Mouse (Mus musculus) testis, adult 2 months (tissue): ENCODE data around the gene Olfr1286. TPM values are rescaled to one million over a fixed set of nuclear protein-coding genes. Genes with fewer than 3 reads are reported as not detected.

Experiments used
- H3K27ac ChIP-seq: fragments of 200-500 bp; 2 replicates; pipeline ENCODE4 v1.5.1; 2012; ENCODE audit warnings: low read depth, low read length; ENCODE audit not compliant: control insufficient read depth, insufficient read depth
- H3K27me3 ChIP-seq: fragments of 200-500 bp; 2 replicates; pipeline ENCODE4 v1.6.1; 2012; ENCODE audit warnings: mild to moderate bottlenecking, low read length, moderate library complexity; ENCODE audit not compliant: control insufficient read depth, insufficient read depth
- H3K36me3 ChIP-seq: fragments of 200-500 bp; 2 replicates; pipeline ENCODE4 v1.6.1; 2012; ENCODE audit warnings: mild to moderate bottlenecking, low read length; ENCODE audit not compliant: control insufficient read depth, insufficient read depth
- H3K4me1 ChIP-seq: fragments of 200-500 bp; 2 replicates; pipeline ENCODE4 v1.6.1; 2012; ENCODE audit warnings: low read length; ENCODE audit not compliant: control insufficient read depth, insufficient read depth
- H3K4me3 ChIP-seq: fragments of 200-500 bp; 2 replicates; pipeline ENCODE4 v1.5.1; 2012; ENCODE audit warnings: low read depth, mild to moderate bottlenecking, low read length, moderate library complexity, mixed read lengths; ENCODE audit not compliant: control insufficient read depth
- CTCF ChIP-seq: fragments of 200-500 bp; IDR thresholded peaks from 2 replicates; pipeline ENCODE4 v1.5.1; 2012; ENCODE audit warnings: low read depth, mild to moderate bottlenecking, inconsistent platforms, low read length, moderate library complexity; ENCODE audit not compliant: control insufficient read depth, insufficient read depth, insufficient replicate concordance
- POLR2A ChIP-seq: fragments of 200-500 bp; IDR thresholded peaks from 2 replicates; pipeline ENCODE4 v1.6.1; 2012; ENCODE audit warnings: low read depth, mild to moderate bottlenecking, inconsistent platforms, low read length, moderate library complexity; ENCODE audit not compliant: control insufficient read depth
- polyA plus RNA-seq: library from polyadenylated mRNA; depleted of rRNA; stranded (reverse); fragments of >200 nt; gene quantifications from 2 replicates; pipeline ENCODE4 v1.2.3, GENCODE M21; 2012; rRNA removed

The Olfr1286 gene
- polyA plus RNA-seq: not detected in 2 replicates

GRCm38 (mm10) chr2:111422931-111423330, at the start of gene Olfr1286:
Gene Olfr1286, minus strand, starts transcription at chr2:111423115.
- H3K27ac ChIP-seq: no peak within 1 kb of the TSS
- H3K4me3 ChIP-seq: no peak within 1 kb of the TSS
- H3K27me3 ChIP-seq: no peaks in the 10 kb centered on the region
- no peaks in the 10 kb centered on the region for H3K4me1 ChIP-seq
- no peaks in the 10 kb centered on the region for H3K36me3 ChIP-seq
- TF ChIP-seq POLR2A (no peak), CTCF (no peak)

GRCm38 (mm10) chr2:111448842-111449241, 25.9 kb upstream of the Olfr1286 start, which contains the start of gene Olfr1287:
Gene Olfr1287, plus strand, starts transcription at chr2:111449142.
- no peaks in the 10 kb centered on the region for H3K4me1 ChIP-seq
- TF ChIP-seq CTCF: no peak
- no peak for TF ChIP-seq POLR2A
- no peaks in the 10 kb centered on the region for H3K36me3 ChIP-seq

GRCm38 (mm10) chr2:111375222-111375621, 47.7 kb downstream of the Olfr1286 start, which contains the start of gene Olfr1284:
Gene Olfr1284, plus strand, starts transcription at chr2:111375522.
- Histone ChIP-seq H3K27ac (no peak within 1 kb of the TSS), H3K4me1 (no peaks in the 10 kb centered on the region)
- no peak for TF ChIP-seq CTCF
- no peak for TF ChIP-seq POLR2A

More at GRCm38 (mm10) chr2:111448842-111449241, 25.9 kb upstream of the Olfr1286 start, which contains the start of gene Olfr1287:
- H3K4me3 ChIP-seq: no peak within 1 kb of the TSS
- no peaks in the 10 kb centered on the region for H3K27me3 ChIP-seq
- no peak within 1 kb of the TSS for H3K27ac ChIP-seq

More at GRCm38 (mm10) chr2:111375222-111375621, 47.7 kb downstream of the Olfr1286 start, which contains the start of gene Olfr1284:
- H3K27me3 ChIP-seq: no peaks in the 10 kb centered on the region
- H3K36me3 ChIP-seq: no peaks in the 10 kb centered on the region
- no peak within 1 kb of the TSS for H3K4me3 ChIP-seq

Other genes with a start within 250 kb of the Olfr1286 start
- 10.1 and 17.1 TPM in 2 replicates for gene 4930430A15Rik, start 193.5 kb downstream of the Olfr1286 start, polyA plus RNA-seq
- 0.23 TPM in 1 of 2 replicates, not detected in the other for gene Olfr1275, start 187.8 kb downstream of the Olfr1286 start, polyA plus RNA-seq
- not detected in 2 replicates for gene Olfr1276, start 168.6 kb downstream of the Olfr1286 start, polyA plus RNA-seq
- gene Olfr1277, start 149.0 kb downstream of the Olfr1286 start, polyA plus RNA-seq: 0.04 TPM in 1 of 2 replicates, not detected in the other
- gene Olfr1278, start 133.0 kb downstream of the Olfr1286 start, polyA plus RNA-seq: not detected in 2 replicates
- 0.16 and 0.20 TPM in 2 replicates for gene Olfr1279, start 122.5 kb downstream of the Olfr1286 start, polyA plus RNA-seq
- gene Olfr1280, start 109.1 kb downstream of the Olfr1286 start, polyA plus RNA-seq: 1.0 and 1.2 TPM in 2 replicates
- gene Olfr1281, start 96.6 kb downstream of the Olfr1286 start, polyA plus RNA-seq: 0.06 and 0.19 TPM in 2 replicates
- not detected in 2 replicates for gene Olfr1282, start 87.0 kb downstream of the Olfr1286 start, polyA plus RNA-seq
- gene Olfr1283, start 56.3 kb downstream of the Olfr1286 start, polyA plus RNA-seq: not detected in 2 replicates
- gene Olfr1284, start 47.6 kb downstream of the Olfr1286 start, polyA plus RNA-seq: not detected in 2 replicates
- gene Olfr1287, start 26.0 kb upstream of the Olfr1286 start, polyA plus RNA-seq: not detected in 2 replicates
- not detected in 2 replicates for gene Olfr1288, start 51.0 kb upstream of the Olfr1286 start, polyA plus RNA-seq
- 0.07 TPM in 1 of 2 replicates, not detected in the other for gene Olfr1289, start 57.7 kb upstream of the Olfr1286 start, polyA plus RNA-seq
- not detected in 2 replicates for gene Olfr1290, start 70.7 kb upstream of the Olfr1286 start, polyA plus RNA-seq
- not detected in 2 replicates for gene Olfr1291-ps1, start 74.1 kb upstream of the Olfr1286 start, polyA plus RNA-seq
- not detected in 2 replicates for gene Olfr1293-ps, start 102.1 kb upstream of the Olfr1286 start, polyA plus RNA-seq
- gene Olfr1294, start 117.2 kb upstream of the Olfr1286 start, polyA plus RNA-seq: not detected in 2 replicates
- not detected in 2 replicates for gene Olfr1295, start 146.6 kb upstream of the Olfr1286 start, polyA plus RNA-seq
- gene Olfr1297, start 203.4 kb upstream of the Olfr1286 start, polyA plus RNA-seq: not detected in 2 replicates
- gene Olfr1298, start 226.1 kb upstream of the Olfr1286 start, polyA plus RNA-seq: not detected in 2 replicates
- not detected in 2 replicates for gene Olfr1299, start 238.3 kb upstream of the Olfr1286 start, polyA plus RNA-seq